Mouse (Mus musculus): ENCODE data around the gene Trank1. TPM values are rescaled to one million over a fixed set of nuclear protein-coding genes. Genes with fewer than 3 reads are reported as not detected.
A peak's percentile ranks its signal among the peaks of the same experiment; 100 is the strongest.

The Trank1 gene
- polyA plus RNA-seq, 1 experiment from 2014 or later, result 0.34 TPM

GRCm38 (mm10) chr9:111313793-111314192 lies 2.3 kb downstream of the Trank1 start:
- Histone ChIP-seq H3K9me3 (ENCODE audit: low read depth, low read length) (peaks cover 11% of the 10 kb centered on the region; the same call in 1 of the 2 replicates), H3K27ac (ENCODE audit: low read depth) (no peak overlapping the region), H3K4me1 (ENCODE audit: insufficient read depth) (no peaks in the 10 kb centered on the region), H3K27me3 (ENCODE audit: insufficient read depth, low read length) (peaks cover 52% of the 10 kb centered on the region), H3K4me3 (ENCODE audit: low read depth, low read length) (no peak overlapping the region), H3K4me2 (no peak overlapping the region), H3K9ac (no peak overlapping the region), H3K36me3 (ENCODE audit: insufficient read depth) (no peaks in the 10 kb centered on the region)
- TF ChIP-seq CTCF (IDR thresholded peaks at IDR 0.05; ENCODE audit: low read depth), result no peak
- 26% methylated on average over 5 of the region's 5 CpGs for WGBS
- no peak for ATAC-seq (ENCODE audit: insufficient read depth)
- no peak for DNase-seq

GRCm38 (mm10) chr9:111314219-111314618 lies 2.7 kb downstream of the Trank1 start:
- H3K36me3 ChIP-seq (ENCODE audit: insufficient read depth), result no peaks in the 10 kb centered on the region
- TF ChIP-seq CTCF (IDR thresholded peaks at IDR 0.05; ENCODE audit: low read depth), result peak; percentile 78
- H3K4me1 ChIP-seq (ENCODE audit: insufficient read depth), result no peaks in the 10 kb centered on the region
- DNase-seq (peak; percentile 74), ATAC-seq (ENCODE audit: insufficient read depth) (no peak)
- no peak overlapping the region for H3K4me2 ChIP-seq
- no peak overlapping the region for H3K4me3 ChIP-seq (ENCODE audit: low read depth, low read length)
- no peak overlapping the region for H3K27ac ChIP-seq (ENCODE audit: low read depth)
- no peak overlapping the region for H3K9ac ChIP-seq
- peaks cover 52% of the 10 kb centered on the region for H3K27me3 ChIP-seq (ENCODE audit: insufficient read depth, low read length)
- peaks cover 11% of the 10 kb centered on the region; the same call in 1 of the 2 replicates for H3K9me3 ChIP-seq (ENCODE audit: low read depth, low read length)
- 36% methylated on average over 5 of the region's 5 CpGs for WGBS

GRCm38 (mm10) chr9:111320912-111321311 lies 9.4 kb downstream of the Trank1 start:
- H3K4me1 ChIP-seq (ENCODE audit: insufficient read depth), result no peaks in the 10 kb centered on the region
- TF ChIP-seq CTCF (IDR thresholded peaks at IDR 0.05; ENCODE audit: low read depth), result no peak
- no peaks in the 10 kb centered on the region for H3K36me3 ChIP-seq (ENCODE audit: insufficient read depth)
- H3K9ac ChIP-seq, result no peak overlapping the region
- WGBS, result 81% methylated on average over 4 of the region's 4 CpGs
- no peak for ATAC-seq (ENCODE audit: insufficient read depth)
- H3K9me3 ChIP-seq (ENCODE audit: low read depth, low read length), result no peaks in the 10 kb centered on the region
- H3K27me3 ChIP-seq (ENCODE audit: insufficient read depth, low read length), result no peaks in the 10 kb centered on the region
- H3K4me2 ChIP-seq, result no peak overlapping the region
- DNase-seq, result no peak
- H3K27ac ChIP-seq (ENCODE audit: low read depth), result no peak overlapping the region
- H3K4me3 ChIP-seq (ENCODE audit: low read depth, low read length), result no peak overlapping the region

GRCm38 (mm10) chr9:111324881-111325280 lies 13.3 kb downstream of the Trank1 start:
- no peaks in the 10 kb centered on the region for H3K4me1 ChIP-seq (ENCODE audit: insufficient read depth)
- H3K4me3 ChIP-seq (ENCODE audit: low read depth, low read length), result no peak overlapping the region
- no peaks in the 10 kb centered on the region for H3K27me3 ChIP-seq (ENCODE audit: insufficient read depth, low read length)
- no peak for ATAC-seq (ENCODE audit: insufficient read depth)
- DNase-seq, result no peak
- H3K27ac ChIP-seq (ENCODE audit: low read depth), result no peak overlapping the region
- H3K9me3 ChIP-seq (ENCODE audit: low read depth, low read length), result no peaks in the 10 kb centered on the region
- 71% methylated on average over 2 of the region's 2 CpGs for whole genome bisulfite sequencing
- H3K4me2 ChIP-seq, result no peak overlapping the region
- H3K36me3 ChIP-seq (ENCODE audit: insufficient read depth), result no peaks in the 10 kb centered on the region
- no peak for TF ChIP-seq CTCF (IDR thresholded peaks at IDR 0.05; ENCODE audit: low read depth)
- H3K9ac ChIP-seq, result no peak overlapping the region

GRCm38 (mm10) chr9:111329881-111330280 lies 18.3 kb downstream of the Trank1 start:
- no peak for TF ChIP-seq CTCF (IDR thresholded peaks at IDR 0.05; ENCODE audit: low read depth)
- 83% methylated on average over 4 of the region's 4 CpGs for whole genome bisulfite sequencing
- Histone ChIP-seq H3K4me1 (ENCODE audit: insufficient read depth) (no peaks in the 10 kb centered on the region), H3K9ac (no peak overlapping the region), H3K27ac (ENCODE audit: low read depth) (no peak overlapping the region), H3K4me2 (no peak overlapping the region), H3K9me3 (ENCODE audit: low read depth, low read length) (no peaks in the 10 kb centered on the region), H3K27me3 (ENCODE audit: insufficient read depth, low read length) (no peaks in the 10 kb centered on the region), H3K4me3 (ENCODE audit: low read depth, low read length) (no peak overlapping the region), H3K36me3 (ENCODE audit: insufficient read depth) (no peaks in the 10 kb centered on the region)
- DNase-seq, result no peak
- ATAC-seq (ENCODE audit: insufficient read depth), result no peak

GRCm38 (mm10) chr9:111333790-111334189 lies 22.3 kb downstream of the Trank1 start:
- no peak overlapping the region for H3K4me2 ChIP-seq

GRCm38 (mm10) chr9:111334555-111335164 lies 23.1 kb downstream of the Trank1 start:
- no peaks in the 10 kb centered on the region for H3K4me1 ChIP-seq (ENCODE audit: insufficient read depth)
- no peak overlapping the region for H3K4me2 ChIP-seq
- no peaks in the 10 kb centered on the region for H3K9me3 ChIP-seq (ENCODE audit: low read depth, low read length)
- H3K27ac ChIP-seq (ENCODE audit: low read depth), result no peak overlapping the region
- ATAC-seq (ENCODE audit: insufficient read depth) (no peak), DNase-seq (no peak)
- H3K27me3 ChIP-seq (ENCODE audit: insufficient read depth, low read length), result no peaks in the 10 kb centered on the region
- no peaks in the 10 kb centered on the region for H3K36me3 ChIP-seq (ENCODE audit: insufficient read depth)
- H3K9ac ChIP-seq, result no peak overlapping the region
- no peak for TF ChIP-seq CTCF (IDR thresholded peaks at IDR 0.05; ENCODE audit: low read depth)
- H3K4me3 ChIP-seq (ENCODE audit: low read depth, low read length), result no peak overlapping the region
- 65% methylated on average over 4 of the region's 4 CpGs for WGBS

More at GRCm38 (mm10) chr9:111333790-111334189, 22.3 kb downstream of the Trank1 start:
- H3K4me1 ChIP-seq (ENCODE audit: insufficient read depth), result no peaks in the 10 kb centered on the region
- no peaks in the 10 kb centered on the region for H3K36me3 ChIP-seq (ENCODE audit: insufficient read depth)
- no peak for TF ChIP-seq CTCF (IDR thresholded peaks at IDR 0.05; ENCODE audit: low read depth)
- 28% methylated on average over 2 of the region's 2 CpGs for WGBS
- no peak overlapping the region for H3K9ac ChIP-seq
- no peak for DNase-seq
- no peak overlapping the region for H3K27ac ChIP-seq (ENCODE audit: low read depth)
- H3K4me3 ChIP-seq (ENCODE audit: low read depth, low read length), result no peak overlapping the region
- ATAC-seq (ENCODE audit: insufficient read depth), result no peak
- H3K9me3 ChIP-seq (ENCODE audit: low read depth, low read length), result no peaks in the 10 kb centered on the region
- H3K27me3 ChIP-seq (ENCODE audit: insufficient read depth, low read length), result no peaks in the 10 kb centered on the region

All from lung, embryonic 14.5 days (tissue).